Mouse (Mus musculus) lung, postnatal 0 days (tissue): ENCODE results near the gene Rsph10b.

Experiments used
- CTCF ChIP-seq: IDR thresholded peaks from 2 replicates; pipeline ENCODE4 v1.5.1; 2016; ENCODE audit warnings: antibody characterized with exemption, mild to moderate bottlenecking
- EP300 ChIP-seq: IDR thresholded peaks from 2 replicates; pipeline ENCODE4 v1.6.1; 2016; ENCODE audit warnings: antibody characterized with exemption, mild to moderate bottlenecking, control low read depth

DNA sequence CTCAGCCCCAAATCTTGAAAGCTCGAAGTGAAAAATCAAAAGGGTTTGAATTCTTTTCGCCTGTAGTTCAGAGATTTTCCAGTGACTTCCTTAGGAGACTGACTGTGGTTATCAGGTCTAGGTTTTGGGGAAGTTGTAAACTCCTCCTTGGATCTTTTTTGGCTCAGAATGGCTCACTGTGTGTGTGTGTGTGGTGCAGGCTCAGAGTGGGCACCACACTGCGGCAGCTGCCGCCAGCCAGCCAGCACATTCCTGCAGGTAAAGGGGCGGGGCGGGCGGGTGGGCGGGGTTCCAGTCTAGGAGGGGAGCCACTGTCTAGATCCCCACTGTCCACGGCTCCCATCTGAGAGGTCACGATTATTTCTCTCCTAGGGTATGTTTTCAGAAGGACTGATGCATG lies 8.8 kb downstream of the Rsph10b start:
- no peak for TF ChIP-seq CTCF
- no peak for TF ChIP-seq EP300
